Mouse (Mus musculus) mesoderm, embryonic 11.5 days (tissue): ENCODE data around the gene Ptafr.
"Not testable (repeated sequence)": the region's sequence is repeated elsewhere in the genome, so short reads cannot be mapped to it uniquely, and the experiment has no call there.

ENCODE experiments used
- DNase-seq: peaks from one replicate; pipeline ENCODE4 v3.0.0-alpha.2; 2012; ENCODE audit warnings: low read depth, low spot score

The Ptafr gene

DNA sequence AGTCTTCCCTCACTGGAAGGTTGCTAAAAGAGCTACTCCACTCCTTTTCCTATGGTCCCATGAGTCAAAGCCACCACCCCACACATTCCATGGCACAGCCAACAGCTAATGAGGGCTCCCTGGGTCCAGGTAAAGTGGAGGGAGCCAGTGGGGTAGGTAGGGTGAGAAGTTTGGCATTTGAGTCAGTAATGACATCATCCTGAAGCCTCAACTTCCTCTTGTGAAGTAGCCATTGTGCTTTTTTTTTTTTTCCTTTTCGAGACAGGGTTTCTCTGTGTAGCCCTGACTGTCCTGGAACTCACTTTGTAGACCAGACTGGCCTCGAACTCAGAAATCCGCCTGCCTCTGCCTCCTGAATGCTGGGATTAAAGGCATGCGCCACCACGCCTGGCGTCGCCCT, 8.3 kb upstream of the Ptafr start:
- not testable (repeated sequence) for DNase-seq

DNA sequence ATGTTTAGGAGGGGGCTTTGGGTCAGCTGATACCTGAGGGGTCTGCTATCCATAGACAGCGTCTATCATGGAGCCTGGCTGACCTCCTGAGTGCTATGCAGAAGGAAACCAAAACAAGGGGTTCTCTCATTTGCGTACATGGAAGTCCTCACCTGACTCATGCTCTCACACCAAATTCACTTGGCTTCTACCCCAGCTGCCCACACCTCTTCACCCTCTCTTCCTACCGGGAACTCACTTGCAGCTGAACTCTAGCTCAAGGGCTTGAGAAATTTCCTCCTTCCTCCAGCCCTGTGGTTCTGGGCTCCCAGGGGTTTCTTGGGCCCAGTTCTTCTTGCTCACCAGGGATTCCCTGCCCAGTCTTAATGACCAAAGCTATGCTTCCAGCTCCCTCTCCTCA, 606 bp upstream of the Ptafr start:
- no peak for DNase-seq

GRCm38 (mm10) chr4:132565089-132565747, 1.4 kb downstream of the Ptafr start:
- DNase-seq = no peak

DNA sequence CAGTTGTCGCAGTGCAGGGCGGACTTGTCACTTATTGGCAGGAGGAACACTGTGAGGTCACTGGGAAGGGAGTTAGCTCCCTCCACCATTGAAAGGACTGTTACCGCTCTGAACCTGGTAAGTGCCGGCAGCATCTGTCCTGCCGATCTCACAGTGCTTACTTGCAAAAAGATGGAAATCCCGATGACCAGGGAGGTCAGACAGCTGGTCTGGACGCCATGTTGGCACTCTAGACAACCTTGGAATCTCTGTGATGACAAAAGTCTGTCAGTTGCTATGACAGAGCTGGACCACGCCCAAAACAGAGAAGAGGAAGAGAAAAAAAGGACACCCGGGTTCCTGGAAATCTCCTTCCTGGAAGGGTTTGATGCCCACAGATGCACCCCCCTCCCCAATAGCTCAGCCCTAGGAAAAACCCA, 3.5 kb downstream of the Ptafr start:
- DNase-seq = no peak

DNA sequence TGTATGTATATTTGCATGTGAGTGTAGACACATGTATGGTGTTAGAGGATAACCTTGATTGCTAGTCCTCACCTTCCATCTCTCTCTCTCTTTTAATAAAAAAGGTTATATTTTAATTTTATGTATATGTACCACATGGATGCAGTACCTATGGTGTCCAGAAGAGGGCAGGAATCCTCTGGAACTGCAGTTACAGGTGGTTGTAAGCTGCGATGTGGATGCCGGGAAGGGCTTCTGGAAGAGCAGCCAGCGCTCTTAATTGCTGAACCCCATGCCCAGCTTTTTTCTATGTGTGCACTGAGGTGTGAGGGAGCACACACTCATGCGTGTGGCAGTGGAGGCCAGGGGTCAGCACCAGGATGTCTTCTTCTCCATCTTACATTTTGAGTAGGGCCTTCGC, 5.2 kb downstream of the Ptafr start:
- peak; percentile 15 for DNase-seq

DNA sequence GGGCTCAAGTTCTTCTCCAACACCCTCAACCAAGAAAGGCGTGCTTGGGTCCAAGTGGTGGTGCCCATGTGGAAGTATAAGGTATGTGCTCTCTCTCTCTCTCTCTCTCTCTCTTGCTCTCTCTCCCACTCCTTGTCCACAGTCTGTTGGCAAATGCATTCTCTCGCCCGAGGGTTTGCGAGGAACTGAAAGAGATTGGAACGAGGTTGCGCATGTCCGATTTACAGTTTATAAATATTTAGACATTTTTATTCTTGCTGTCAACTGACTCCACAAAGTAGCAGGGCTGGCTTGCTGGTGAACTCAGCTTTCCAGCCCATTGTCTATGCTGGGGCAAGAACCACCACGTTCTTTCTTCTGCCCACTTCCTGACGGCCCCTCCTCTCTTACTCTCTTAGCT, 7.3 kb downstream of the Ptafr start:
- no peak for DNase-seq

- no peak for DNase-seq
Observed at GRCm38 (mm10) chr4:132573327-132573726, 9.5 kb downstream of the Ptafr start.

DNA sequence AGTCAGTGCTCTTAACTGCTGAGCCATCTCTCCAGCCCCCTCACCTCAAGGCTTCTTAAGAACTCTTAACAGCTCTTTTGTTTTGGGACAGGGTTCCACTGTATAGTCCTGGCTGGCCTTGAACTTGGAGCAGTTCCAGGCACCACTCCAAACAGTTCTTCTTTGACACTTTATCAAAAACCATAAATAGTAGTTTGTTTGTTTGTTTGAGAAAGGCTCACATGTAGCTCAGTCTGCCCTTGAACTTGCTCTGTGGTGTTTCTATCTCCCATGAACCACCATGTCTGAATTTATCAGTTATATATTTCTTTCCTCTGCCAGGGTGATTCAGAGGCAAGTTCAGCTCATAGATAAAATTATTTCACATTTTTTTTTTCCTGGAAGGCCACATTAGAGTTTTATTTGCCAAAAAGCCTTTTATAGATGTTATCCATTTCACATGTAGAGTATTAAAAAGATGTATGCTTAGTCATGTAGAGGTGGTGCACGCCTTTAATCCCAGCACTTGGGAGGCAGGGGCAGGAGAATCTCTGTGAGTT, 11.0 kb downstream of the Ptafr start:
- DNase-seq = no peak

GRCm38 (mm10) chr4:132583781-132584180, 19.9 kb downstream of the Ptafr start:
- DNase-seq = no peak

DNA sequence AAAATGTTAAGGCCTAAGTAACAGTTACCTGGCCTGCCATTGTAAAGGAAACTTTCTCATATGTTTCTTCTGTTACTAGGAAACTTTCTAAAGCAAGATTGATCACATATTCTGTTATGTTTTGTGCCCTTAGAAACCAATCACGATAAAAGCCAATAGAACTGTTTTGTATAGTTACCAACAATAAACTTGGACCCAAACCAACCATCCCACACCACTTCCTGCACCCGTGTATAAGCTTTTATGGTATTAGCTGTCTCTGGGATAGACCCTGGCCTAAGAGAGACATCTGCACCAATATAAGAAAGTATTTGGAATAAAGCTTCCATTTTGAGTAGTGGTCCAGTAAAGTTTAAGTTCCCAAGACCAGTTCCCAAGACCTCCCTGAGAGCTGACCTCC, 21.1 kb downstream of the Ptafr start:
- DNase-seq = no peak

DNA sequence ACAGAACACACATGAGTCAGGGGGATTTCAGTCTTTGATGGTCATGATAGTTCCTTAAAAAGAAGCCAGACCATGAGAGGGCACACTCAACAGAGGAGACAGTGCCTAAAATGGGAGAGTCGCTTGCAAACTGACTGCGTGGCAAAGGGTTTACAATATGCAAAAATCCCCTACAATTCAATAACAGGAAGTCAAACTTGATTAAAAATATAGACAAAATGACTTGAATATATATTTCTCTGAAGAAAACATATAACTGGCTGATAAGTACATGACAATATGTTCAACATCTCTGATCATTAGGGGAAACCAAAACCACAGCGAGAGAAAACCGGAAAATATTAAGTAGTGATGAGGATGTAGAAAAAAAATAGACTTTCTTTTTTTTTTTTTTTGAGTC, 22.4 kb downstream of the Ptafr start:
- DNase-seq = no peak

GRCm38 (mm10) chr4:132588512-132588911, 24.6 kb downstream of the Ptafr start:
- DNase-seq = no peak

DNA sequence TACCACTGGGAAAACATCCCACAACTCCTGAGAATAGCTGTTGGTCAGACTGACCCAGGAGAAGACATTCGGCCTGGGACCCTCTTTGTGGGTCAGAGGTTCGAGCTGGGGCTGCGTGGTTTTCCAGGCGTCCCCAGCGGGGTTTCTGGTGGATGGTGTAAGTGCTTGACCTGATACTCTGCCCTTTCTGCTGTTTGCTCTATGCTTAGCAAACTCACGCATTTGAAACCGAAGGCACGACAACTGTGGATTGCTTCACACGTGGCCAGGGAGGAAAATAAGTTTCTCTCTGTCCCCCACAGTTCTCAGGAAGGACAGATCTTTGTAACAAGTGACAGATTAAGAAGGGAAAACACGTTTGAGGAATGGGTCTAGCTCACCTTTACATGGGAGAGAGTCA, 26.8 kb downstream of the Ptafr start:
- no peak for DNase-seq

GRCm38 (mm10) chr4:132592958-132593357, 29.1 kb downstream of the Ptafr start:
- DNase-seq = no peak

DNA sequence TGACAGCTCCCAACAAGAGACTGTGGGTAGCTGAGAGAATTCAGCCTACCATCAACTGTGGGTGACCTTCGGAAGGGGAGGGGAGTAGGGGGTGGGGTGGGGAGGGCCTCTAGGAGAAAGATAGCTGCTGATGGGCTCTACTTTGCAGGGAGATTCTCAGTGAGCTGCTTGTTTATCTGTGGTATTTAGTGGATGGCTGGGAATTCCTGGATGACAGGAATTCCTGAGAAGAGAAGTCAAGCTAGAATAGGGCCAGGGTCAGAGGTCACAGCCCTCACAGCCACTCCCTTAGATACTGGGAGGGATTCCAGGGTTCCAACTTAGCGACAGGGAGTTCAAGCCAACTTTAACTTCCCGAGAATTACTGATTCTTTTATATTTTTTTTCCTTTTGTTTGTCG, 30.3 kb downstream of the Ptafr start:
- DNase-seq = peak; percentile 49

GRCm38 (mm10) chr4:132598861-132599260, 35.0 kb downstream of the Ptafr start:
- DNase-seq = no peak

- no peak for DNase-seq
Observed at GRCm38 (mm10) chr4:132599764-132600163, 35.9 kb downstream of the Ptafr start.

GRCm38 (mm10) chr4:132600465-132600864, 36.6 kb downstream of the Ptafr start:
- DNase-seq = no peak

DNA sequence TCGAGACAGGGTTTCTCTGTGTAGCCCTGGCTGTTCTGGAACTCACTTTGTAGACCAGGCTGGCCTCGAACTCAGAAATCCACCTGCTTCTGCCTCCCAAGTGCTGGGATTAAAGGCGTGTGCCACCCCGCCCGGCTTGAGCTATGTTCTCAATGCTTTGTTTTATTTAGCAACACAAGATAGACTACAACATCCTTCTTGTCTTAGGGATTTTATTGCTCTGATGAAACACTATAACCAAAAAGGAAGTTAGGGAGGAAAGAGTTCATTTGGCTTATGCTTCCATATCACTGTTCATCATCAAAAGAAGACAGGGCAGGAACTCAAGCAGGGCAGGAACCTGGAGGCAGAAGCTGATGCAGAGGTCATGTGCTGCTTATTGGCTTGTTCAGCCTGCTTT, 37.4 kb downstream of the Ptafr start:
- DNase-seq = not testable (repeated sequence)

DNA sequence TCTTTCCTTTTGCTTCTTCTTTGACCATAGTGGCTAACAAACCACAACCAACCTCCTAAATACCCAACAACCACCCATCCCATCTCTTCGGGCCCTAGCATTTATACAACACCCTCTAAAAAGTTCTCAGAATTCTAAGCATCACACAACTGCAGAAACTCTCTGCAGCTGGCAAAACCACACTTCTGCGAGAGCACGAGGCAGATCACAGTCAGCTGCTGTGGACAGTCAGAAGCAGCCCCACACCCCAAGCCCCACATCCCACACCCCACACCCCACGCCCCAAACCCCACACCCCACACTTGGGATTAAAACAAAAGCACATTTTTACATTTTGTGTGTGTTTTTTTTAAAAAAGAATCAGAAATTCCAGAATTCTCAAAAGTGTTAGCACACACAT, 39.6 kb downstream of the Ptafr start:
- no peak for DNase-seq

DNA sequence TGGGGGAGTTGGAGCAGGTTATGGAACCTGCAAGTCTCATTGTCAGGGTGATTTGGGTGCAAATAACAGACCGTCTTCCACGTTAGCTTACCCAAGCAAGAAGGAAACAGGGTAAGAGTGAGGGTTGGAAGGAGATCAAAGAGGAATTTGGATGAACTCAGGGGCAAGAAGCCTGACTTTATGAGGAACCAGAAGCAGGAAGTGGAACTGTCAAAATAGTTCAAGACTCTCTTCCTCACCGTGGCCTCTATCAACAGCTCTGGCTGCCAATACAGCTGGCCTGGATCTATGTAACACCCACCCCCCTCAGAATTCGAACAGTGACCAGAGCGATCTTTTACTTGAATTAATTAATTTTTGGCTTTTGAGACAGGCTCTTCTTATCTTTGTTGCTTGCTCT, 41.9 kb downstream of the Ptafr start:
- DNase-seq = no peak

DNA sequence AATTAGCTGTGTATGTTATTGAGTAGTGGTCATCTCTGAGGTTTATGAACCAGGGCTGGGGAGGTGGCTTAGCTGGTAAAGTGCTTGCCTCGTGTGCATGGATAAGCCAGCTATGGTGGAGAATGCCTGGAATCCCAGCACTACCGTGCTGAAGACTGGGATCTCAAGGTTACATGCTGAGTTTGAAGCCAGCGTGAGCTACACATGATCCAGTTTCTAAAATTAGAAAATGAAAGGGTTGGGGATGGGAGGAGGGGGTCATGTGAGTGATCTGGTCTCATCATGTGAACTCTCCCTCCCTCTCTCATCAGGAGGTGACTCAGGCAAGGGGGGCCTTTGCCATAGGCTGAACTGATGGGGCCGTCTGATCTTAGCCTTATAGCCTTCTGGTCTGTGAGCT, 44.3 kb downstream of the Ptafr start:
- DNase-seq = no peak

GRCm38 (mm10) chr4:132610301-132610984, 46.6 kb downstream of the Ptafr start:
- no peak for DNase-seq
